Mouse (Mus musculus) bone marrow macrophage, adult 2 months (primary cell): Measurements from ENCODE around the gene Polr3h.

Experiments used
- CTCF ChIP-seq: IDR thresholded peaks from 2 replicates; pipeline ENCODE4 v1.5.1; 2012; ENCODE audit warnings: low read depth, mild to moderate bottlenecking, low read length, moderate library complexity
- POLR2A ChIP-seq: IDR thresholded peaks from 2 replicates; pipeline ENCODE4 v1.6.1; 2012; ENCODE audit warnings: mild to moderate bottlenecking, low read depth, low read length, borderline replicate concordance

- no peak for TF ChIP-seq POLR2A
- TF ChIP-seq CTCF = no peak
These were observed 13.5 kb downstream of the Polr3h start for GRCm38 (mm10) chr15:81912498-81912897.
